Mouse (Mus musculus) neural tube, embryonic 12.5 days (tissue): Measurements from ENCODE around the gene Iqgap3. TPM values are rescaled to one million over a fixed set of nuclear protein-coding genes. Genes with fewer than 3 reads are reported as not detected.
A peak's percentile ranks its signal among the peaks of the same experiment; 100 is the strongest.

Experiments
- ATAC-seq: fragments of 200-750 bp; cut with Nextera tagmentation; 2 replicates; pipeline ENCODE4 v1.8.0; 2017; ENCODE audit warnings: low read depth, mild to moderate bottlenecking, moderate TSS enrichment, moderate library complexity; ENCODE audit not compliant: low FRiP score
- H3K27ac ChIP-seq: fragments of 300-500 bp; sonication (generic); 2 replicates; pipeline ENCODE4 v1.5.1; 2016
- H3K27me3 ChIP-seq: fragments of 300-500 bp; sonication (generic); replicated peaks from 2 replicates; pipeline ENCODE4 v1.6.1; 2016; ENCODE audit warnings: mild to moderate bottlenecking
- H3K36me3 ChIP-seq: fragments of 300-500 bp; sonication (generic); 2 replicates; pipeline ENCODE4 v1.6.1; 2016; ENCODE audit warnings: mild to moderate bottlenecking
- H3K4me1 ChIP-seq: fragments of 300-500 bp; sonication (generic); 2 replicates; pipeline ENCODE4 v1.6.1; 2016
- H3K4me2 ChIP-seq: fragments of 300-500 bp; sonication (generic); replicated peaks from 2 replicates; pipeline ENCODE4 v1.6.1; 2016; ENCODE audit warnings: mild to moderate bottlenecking
- H3K4me3 ChIP-seq: fragments of 300-500 bp; sonication (generic); 2 replicates; pipeline ENCODE4 v1.5.1; 2016
- H3K9ac ChIP-seq: fragments of 300-500 bp; sonication (generic); 2 replicates; pipeline ENCODE4 v1.6.1; 2016; ENCODE audit warnings: mild to moderate bottlenecking
- H3K9me3 ChIP-seq: fragments of 300-500 bp; sonication (generic); 2 replicates; pipeline ENCODE4 v1.6.1; 2016; ENCODE audit warnings: mild to moderate bottlenecking
- WGBS: fragments of 180-500 bp; shearing (Covaris S2); methylation state at CpG from one replicate; pipeline ENCODE4 v1.1.7; 2016; 5-methylcytosine and 5-hydroxymethylcytosine counted together
- polyA plus RNA-seq: library from polyadenylated mRNA; unstranded; fragments of >200 nt; fragmentation: Nextera tagmentation; extraction: Ambion mirVana; gene quantifications from 2 replicates; pipeline ENCODE4 v1.2.1, GENCODE M21; 2016

The Iqgap3 gene
- polyA plus RNA-seq, 1 experiment from 2014 or later = 14.3 TPM

DNA sequence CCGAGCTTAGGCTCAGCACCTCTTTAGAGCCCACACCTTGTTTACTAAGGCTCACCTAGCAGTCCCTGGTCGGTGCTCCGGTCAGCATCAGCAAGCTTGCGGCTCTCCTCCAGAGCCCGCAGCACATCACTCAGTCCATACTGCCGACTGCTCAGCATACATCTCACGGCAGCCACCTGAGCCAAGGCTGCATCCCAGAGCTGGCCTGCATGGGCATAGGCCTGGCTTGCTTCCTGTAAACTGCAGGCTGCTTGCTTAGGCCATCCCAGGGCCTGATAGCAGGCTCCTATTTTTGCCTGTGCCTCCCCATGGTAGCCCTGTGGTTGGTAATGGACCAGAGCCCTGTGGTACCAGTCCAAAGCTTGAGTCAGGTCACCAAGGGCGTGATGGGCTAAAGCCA lies 7.0 kb upstream of the Iqgap3 start:
- Histone ChIP-seq H3K4me1 (no peaks in the 10 kb centered on the region), H3K4me3 (no peak overlapping the region), H3K9ac (no peak overlapping the region), H3K4me2 (no peak overlapping the region), H3K36me3 (no peaks in the 10 kb centered on the region), H3K9me3 (no peaks in the 10 kb centered on the region), H3K27me3 (no peaks in the 10 kb centered on the region; the same call in 1 of the 2 replicates), H3K27ac (no peak overlapping the region)
- 79% methylated on average over 8 of the region's 8 CpGs for WGBS
- no peak for ATAC-seq

DNA sequence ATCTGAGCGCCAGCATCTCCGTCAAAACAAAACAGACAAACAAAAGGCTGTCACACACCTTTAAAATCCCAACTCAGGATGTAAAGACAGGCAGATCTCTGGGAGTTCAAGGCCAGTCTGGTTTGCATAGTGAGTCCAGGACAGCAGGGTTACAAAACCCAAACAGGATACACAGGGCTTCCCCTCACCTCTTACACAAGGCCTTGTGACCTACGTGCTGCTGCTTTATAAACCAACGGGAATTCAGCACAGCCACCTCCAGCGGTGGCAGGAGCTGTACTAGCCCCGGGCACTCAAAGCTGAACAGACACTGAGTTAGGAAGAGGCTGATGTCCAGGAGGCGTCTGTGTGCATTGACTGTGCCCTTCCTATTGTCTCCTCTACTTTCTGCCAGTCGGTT lies 4.3 kb upstream of the Iqgap3 start:
- Histone ChIP-seq H3K4me3 (no peak overlapping the region), H3K9me3 (no peaks in the 10 kb centered on the region), H3K9ac (no peak overlapping the region), H3K4me2 (no peak overlapping the region), H3K27me3 (no peaks in the 10 kb centered on the region), H3K27ac (no peak overlapping the region), H3K4me1 (peaks cover 6% of the 10 kb centered on the region), H3K36me3 (no peaks in the 10 kb centered on the region)
- 39% methylated on average over 8 of the region's 8 CpGs for WGBS
- ATAC-seq = no peak

GRCm38 (mm10) chr3:88078204-88078603 lies 3.6 kb upstream of the Iqgap3 start, which contains the start of gene Ttc24:
Gene Ttc24 (minus strand): TSS chr3:88078304.
- 84% methylated on average over 4 of the region's 4 CpGs for WGBS
- no peak within 1 kb of the TSS for H3K4me2 ChIP-seq
- H3K27ac ChIP-seq = no peak within 1 kb of the TSS
- no peak within 1 kb of the TSS for H3K9ac ChIP-seq
- no peaks in the 10 kb centered on the region for H3K9me3 ChIP-seq
- peaks cover 13% of the 10 kb centered on the region for H3K4me1 ChIP-seq
- no peaks in the 10 kb centered on the region for H3K27me3 ChIP-seq
- no peak within 1 kb of the TSS for H3K4me3 ChIP-seq
- no peak for ATAC-seq
- no peaks in the 10 kb centered on the region for H3K36me3 ChIP-seq

DNA sequence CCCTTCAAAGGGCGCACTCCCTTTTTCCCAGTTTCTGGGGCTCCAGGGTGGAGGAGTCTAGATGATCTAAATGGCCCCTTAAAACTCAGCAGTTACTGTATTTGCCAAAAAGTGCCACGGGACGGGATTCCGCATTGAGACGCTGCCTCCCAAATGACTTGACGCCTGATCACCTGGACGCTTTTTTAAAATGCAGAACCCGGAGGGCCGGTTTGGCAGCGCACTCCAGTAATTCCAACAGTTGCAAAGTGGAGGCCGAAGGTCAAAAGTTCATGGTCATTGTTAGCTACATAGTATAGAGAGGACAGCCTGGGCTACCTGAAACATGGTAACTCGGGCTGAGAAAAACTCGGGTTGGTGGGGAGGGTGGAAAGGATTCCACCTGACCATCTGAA lies 450 bp downstream of the Iqgap3 start:
- ATAC-seq = no peak
- H3K36me3 ChIP-seq = peaks cover 5% of the 10 kb centered on the region
- peak overlapping the region; percentile 91 for H3K4me2 ChIP-seq
- H3K4me3 ChIP-seq = peak overlapping the region; percentile 63
- no peaks in the 10 kb centered on the region for H3K9me3 ChIP-seq
- H3K27me3 ChIP-seq = no peaks in the 10 kb centered on the region
- no peak overlapping the region for H3K27ac ChIP-seq
- H3K4me1 ChIP-seq = peaks cover 13% of the 10 kb centered on the region
- peak overlapping the region; percentile 55 for H3K9ac ChIP-seq
- 4% methylated on average over 13 of the region's 13 CpGs for WGBS

- H3K4me1 ChIP-seq = peaks cover 13% of the 10 kb centered on the region
- H3K4me3 ChIP-seq = peak overlapping the region; percentile 63
- ATAC-seq = no peak
- WGBS = 18% methylated on average over 4 of the region's 4 CpGs
- no peaks in the 10 kb centered on the region for H3K9me3 ChIP-seq
- H3K4me2 ChIP-seq = peak overlapping the region; percentile 91
- H3K27ac ChIP-seq = no peak overlapping the region
- no peaks in the 10 kb centered on the region for H3K27me3 ChIP-seq
- H3K36me3 ChIP-seq = peaks cover 5% of the 10 kb centered on the region
- H3K9ac ChIP-seq = peak overlapping the region; percentile 55; the same call in 1 of the 2 replicates
These were observed 892 bp downstream of the Iqgap3 start for GRCm38 (mm10) chr3:88082663-88083062.

GRCm38 (mm10) chr3:88084001-88084400 lies 2.2 kb downstream of the Iqgap3 start:
- no peak for ATAC-seq
- no peak overlapping the region for H3K9ac ChIP-seq
- no peak overlapping the region for H3K4me3 ChIP-seq
- no peak overlapping the region for H3K27ac ChIP-seq
- H3K4me2 ChIP-seq = no peak overlapping the region
- WGBS = 89% methylated on average over 2 of the region's 2 CpGs
- no peaks in the 10 kb centered on the region for H3K27me3 ChIP-seq
- H3K4me1 ChIP-seq = peaks cover 13% of the 10 kb centered on the region
- H3K36me3 ChIP-seq = peaks cover 9% of the 10 kb centered on the region
- no peaks in the 10 kb centered on the region for H3K9me3 ChIP-seq

- H3K27ac ChIP-seq = no peak overlapping the region
- no peak overlapping the region for H3K4me3 ChIP-seq
- H3K9me3 ChIP-seq = no peaks in the 10 kb centered on the region
- WGBS = 91% methylated on average over 5 of the region's 9 CpGs
- H3K27me3 ChIP-seq = no peaks in the 10 kb centered on the region
- no peak overlapping the region for H3K4me2 ChIP-seq
- no peak overlapping the region for H3K9ac ChIP-seq
- ATAC-seq = no peak
- peaks cover 13% of the 10 kb centered on the region for H3K4me1 ChIP-seq
- H3K36me3 ChIP-seq = peaks cover 22% of the 10 kb centered on the region
These were observed 3.7 kb downstream of the Iqgap3 start for GRCm38 (mm10) chr3:88085459-88085858.

DNA sequence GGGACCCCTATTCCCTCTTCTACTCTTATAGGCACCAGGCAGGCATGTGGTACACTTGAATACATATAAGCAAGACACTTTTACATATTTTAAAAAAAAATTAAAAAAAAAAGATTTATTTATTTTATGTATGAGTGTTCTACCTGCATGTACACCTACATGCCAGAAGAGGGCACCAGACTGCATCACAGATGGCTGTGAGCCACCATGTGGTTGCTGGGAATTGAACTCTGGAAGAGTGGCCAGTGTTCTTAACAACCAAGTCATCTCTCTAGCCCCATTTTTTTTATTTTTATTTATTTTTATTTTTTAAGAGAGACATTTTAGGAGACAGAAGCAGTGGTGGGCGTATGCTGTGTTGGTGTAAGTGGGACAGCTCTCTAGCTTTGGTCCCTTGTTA lies 5.9 kb downstream of the Iqgap3 start:
- WGBS = 84% methylated on average over 1 of the region's 1 CpGs

DNA sequence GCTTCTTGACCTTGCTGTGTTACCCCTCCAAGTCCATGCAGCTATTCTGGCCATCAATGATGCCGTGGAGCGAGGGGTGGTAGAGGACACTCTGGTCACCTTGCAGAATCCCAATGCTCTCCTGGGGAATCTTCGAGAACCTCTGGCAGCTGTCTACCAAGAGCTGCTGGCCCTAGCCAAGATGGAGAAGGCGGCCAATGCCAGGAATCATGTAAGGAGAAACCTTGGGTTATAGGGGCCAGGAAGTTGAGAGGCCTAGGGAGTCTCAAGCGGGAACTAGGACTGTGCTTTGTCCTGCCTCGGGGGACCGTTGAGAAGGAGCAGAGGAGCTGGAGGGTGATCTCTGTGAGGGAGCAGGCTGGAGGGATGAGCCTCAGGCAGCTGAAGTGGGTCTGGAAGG lies 8.3 kb downstream of the Iqgap3 start:
- no peaks in the 10 kb centered on the region for H3K4me1 ChIP-seq
- H3K27ac ChIP-seq = no peak overlapping the region
- no peak overlapping the region for H3K9ac ChIP-seq
- ATAC-seq = no peak
- H3K9me3 ChIP-seq = no peaks in the 10 kb centered on the region
- no peaks in the 10 kb centered on the region for H3K27me3 ChIP-seq
- H3K4me3 ChIP-seq = no peak overlapping the region
- H3K36me3 ChIP-seq = peaks cover 59% of the 10 kb centered on the region
- no peak overlapping the region for H3K4me2 ChIP-seq
- WGBS = 94% methylated on average over 7 of the region's 7 CpGs

More for the DNA sequence above, 5.9 kb downstream of the Iqgap3 start:
- H3K4me1 ChIP-seq = peaks cover 5% of the 10 kb centered on the region
- no peak overlapping the region for H3K4me3 ChIP-seq
- no peaks in the 10 kb centered on the region for H3K9me3 ChIP-seq
- no peaks in the 10 kb centered on the region for H3K27me3 ChIP-seq
- ATAC-seq = no peak
- H3K27ac ChIP-seq = no peak overlapping the region
- no peak overlapping the region for H3K9ac ChIP-seq
- H3K36me3 ChIP-seq = peaks cover 43% of the 10 kb centered on the region
- H3K4me2 ChIP-seq = no peak overlapping the region

DNA sequence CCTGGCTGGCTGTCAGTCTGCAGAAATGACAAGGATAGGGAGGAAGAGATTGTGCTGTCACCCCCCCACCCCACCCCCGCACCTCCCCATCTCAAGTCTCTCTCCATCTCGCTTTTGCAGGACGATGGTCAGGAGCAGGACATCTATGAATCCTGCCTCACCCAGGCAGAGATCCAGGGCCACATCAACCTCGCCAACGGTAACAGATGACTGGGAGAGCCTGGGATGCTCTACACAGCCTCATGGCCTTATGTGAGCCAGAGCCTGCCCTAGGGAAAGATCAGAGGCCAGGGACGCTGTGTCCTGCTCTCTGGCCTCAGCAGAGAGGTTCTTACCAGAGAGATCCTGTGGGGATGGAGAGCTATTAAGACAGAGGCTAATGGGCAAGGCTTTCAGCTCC lies 8.8 kb downstream of the Iqgap3 start:
- Histone ChIP-seq H3K4me2 (no peak overlapping the region), H3K27ac (no peak overlapping the region), H3K9ac (no peak overlapping the region), H3K36me3 (peaks cover 62% of the 10 kb centered on the region), H3K27me3 (no peaks in the 10 kb centered on the region), H3K4me1 (no peaks in the 10 kb centered on the region), H3K9me3 (no peaks in the 10 kb centered on the region), H3K4me3 (no peak overlapping the region)
- no peak for ATAC-seq
- 93% methylated on average over 6 of the region's 6 CpGs for WGBS

GRCm38 (mm10) chr3:88094126-88094525 lies 12.4 kb downstream of the Iqgap3 start:
- 86% methylated on average over 5 of the region's 5 CpGs for WGBS
- Histone ChIP-seq H3K4me3 (no peak overlapping the region), H3K36me3 (peaks cover 71% of the 10 kb centered on the region), H3K27me3 (no peaks in the 10 kb centered on the region), H3K4me2 (no peak overlapping the region), H3K9ac (no peak overlapping the region), H3K4me1 (no peaks in the 10 kb centered on the region), H3K9me3 (no peaks in the 10 kb centered on the region), H3K27ac (no peak overlapping the region)
- ATAC-seq = no peak

DNA sequence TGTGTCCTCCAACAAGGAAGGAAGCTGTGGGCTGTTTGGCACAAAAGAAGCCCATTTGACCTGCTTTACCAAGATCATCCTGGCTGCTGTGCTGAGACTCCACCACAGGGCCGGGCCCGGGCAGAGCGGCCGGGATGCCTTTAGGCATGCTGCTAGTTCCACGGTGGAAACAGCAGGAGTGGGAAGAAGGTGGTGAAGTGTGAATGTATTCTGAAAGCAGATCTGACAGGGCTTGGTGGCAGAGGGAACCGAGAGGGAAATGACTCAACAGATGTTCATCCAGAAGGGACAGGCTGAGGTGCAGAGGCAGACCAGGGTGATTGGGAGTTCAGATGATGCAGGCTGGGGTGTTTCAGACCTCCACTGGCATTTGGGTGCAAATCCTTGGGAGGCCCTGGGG lies 15.9 kb downstream of the Iqgap3 start:
- Histone ChIP-seq H3K36me3 (peaks cover 68% of the 10 kb centered on the region), H3K4me1 (no peaks in the 10 kb centered on the region), H3K9ac (no peak overlapping the region), H3K4me2 (no peak overlapping the region), H3K27ac (no peak overlapping the region), H3K4me3 (no peak overlapping the region), H3K27me3 (no peaks in the 10 kb centered on the region), H3K9me3 (no peaks in the 10 kb centered on the region)
- ATAC-seq = no peak
- 91% methylated on average over 6 of the region's 6 CpGs for WGBS

GRCm38 (mm10) chr3:88100251-88100650 lies 18.5 kb downstream of the Iqgap3 start:
- no peak for ATAC-seq
- Histone ChIP-seq H3K4me3 (no peak overlapping the region), H3K9me3 (no peaks in the 10 kb centered on the region), H3K9ac (no peak overlapping the region), H3K4me2 (no peak overlapping the region), H3K36me3 (peaks cover 65% of the 10 kb centered on the region), H3K4me1 (no peaks in the 10 kb centered on the region), H3K27ac (no peak overlapping the region), H3K27me3 (no peaks in the 10 kb centered on the region)
- 80% methylated on average over 3 of the region's 3 CpGs for WGBS
